Mouse (Mus musculus): Measurements from ENCODE around the gene Kcna7.
A peak's percentile ranks its signal among the peaks of the same experiment; 100 is the strongest.

- peak; percentile 79 for TF ChIP-seq CTCF (IDR thresholded peaks at IDR 0.05; ENCODE audit: borderline replicate concordance, extremely low read depth, insufficient read depth, insufficient read length)
- 0 out of 2 replicates have a peak, but pooled peaks have one; percentile 13 for TF ChIP-seq POLR2A (IDR thresholded peaks at IDR 0.05; ENCODE audit: borderline replicate concordance, extremely low read depth, insufficient read depth, insufficient read length, poor library complexity, severe bottlenecking)
These were observed 38.2 kb upstream of the Kcna7 start for GRCm38 (mm10) chr7:45367020-45367880.
